Mouse (Mus musculus): ENCODE measurements around the gene Tet3.
A peak's percentile ranks its signal among the peaks of the same experiment; 100 is the strongest.

The Tet3 gene

GRCm38 (mm10) chr6:83439781-83440180 is 19.1 kb downstream of the Tet3 start:
- no peak for DNase-seq (ENCODE audit: extremely low spot score)

GRCm38 (mm10) chr6:83439119-83439767 is 19.6 kb downstream of the Tet3 start:
- DNase-seq (ENCODE audit: extremely low spot score) = no peak

- no peak for DNase-seq (ENCODE audit: extremely low spot score)
Measured at GRCm38 (mm10) chr6:83438584-83438983, 20.3 kb downstream of the Tet3 start.

- no peak for DNase-seq (ENCODE audit: extremely low spot score)
Measured at GRCm38 (mm10) chr6:83437802-83438201, 21.1 kb downstream of the Tet3 start.

GRCm38 (mm10) chr6:83437225-83437624 is 21.7 kb downstream of the Tet3 start:
- no peak for DNase-seq (ENCODE audit: extremely low spot score)

GRCm38 (mm10) chr6:83436547-83436946 is 22.3 kb downstream of the Tet3 start:
- no peak for DNase-seq (ENCODE audit: extremely low spot score)

- DNase-seq (ENCODE audit: extremely low spot score) = no peak
Measured at GRCm38 (mm10) chr6:83435174-83435573, 23.7 kb downstream of the Tet3 start.

- no peak for DNase-seq (ENCODE audit: extremely low spot score)
Measured at GRCm38 (mm10) chr6:83433546-83433945, 25.3 kb downstream of the Tet3 start.

- no peak for DNase-seq (ENCODE audit: extremely low spot score)
Measured at GRCm38 (mm10) chr6:83432966-83433365, 25.9 kb downstream of the Tet3 start.

GRCm38 (mm10) chr6:83427968-83428731 is 30.7 kb downstream of the Tet3 start:
- no peak for DNase-seq (ENCODE audit: extremely low spot score)

GRCm38 (mm10) chr6:83427512-83427911 is 31.4 kb downstream of the Tet3 start:
- DNase-seq (ENCODE audit: extremely low spot score) = peak; percentile 31

GRCm38 (mm10) chr6:83426576-83426975 is 32.3 kb downstream of the Tet3 start:
- no peak for DNase-seq (ENCODE audit: extremely low spot score)

GRCm38 (mm10) chr6:83424053-83424404 is 34.9 kb downstream of the Tet3 start:
- no peak for DNase-seq (ENCODE audit: extremely low spot score)

GRCm38 (mm10) chr6:83423400-83424052 is 35.4 kb downstream of the Tet3 start:
- no peak for DNase-seq (ENCODE audit: extremely low spot score)

- DNase-seq (ENCODE audit: extremely low spot score) = no peak
Measured at GRCm38 (mm10) chr6:83421866-83422649, 36.8 kb downstream of the Tet3 start.

- DNase-seq (ENCODE audit: extremely low spot score) = no peak
Measured at GRCm38 (mm10) chr6:83419516-83419915, 39.4 kb downstream of the Tet3 start.

- no peak for DNase-seq (ENCODE audit: extremely low spot score)
Measured at GRCm38 (mm10) chr6:83417531-83417930, 41.4 kb downstream of the Tet3 start.

GRCm38 (mm10) chr6:83417104-83417502 is 41.8 kb downstream of the Tet3 start:
- no peak for DNase-seq (ENCODE audit: extremely low spot score)

GRCm38 (mm10) chr6:83416261-83417103 is 42.4 kb downstream of the Tet3 start:
- DNase-seq (ENCODE audit: extremely low spot score) = no peak

- no peak for DNase-seq (ENCODE audit: extremely low spot score)
Measured at GRCm38 (mm10) chr6:83415356-83415940, 43.4 kb downstream of the Tet3 start.

All from embryo, embryonic 9.5 days (tissue).